Mouse (Mus musculus): ENCODE results near the gene Cerk.

DNA sequence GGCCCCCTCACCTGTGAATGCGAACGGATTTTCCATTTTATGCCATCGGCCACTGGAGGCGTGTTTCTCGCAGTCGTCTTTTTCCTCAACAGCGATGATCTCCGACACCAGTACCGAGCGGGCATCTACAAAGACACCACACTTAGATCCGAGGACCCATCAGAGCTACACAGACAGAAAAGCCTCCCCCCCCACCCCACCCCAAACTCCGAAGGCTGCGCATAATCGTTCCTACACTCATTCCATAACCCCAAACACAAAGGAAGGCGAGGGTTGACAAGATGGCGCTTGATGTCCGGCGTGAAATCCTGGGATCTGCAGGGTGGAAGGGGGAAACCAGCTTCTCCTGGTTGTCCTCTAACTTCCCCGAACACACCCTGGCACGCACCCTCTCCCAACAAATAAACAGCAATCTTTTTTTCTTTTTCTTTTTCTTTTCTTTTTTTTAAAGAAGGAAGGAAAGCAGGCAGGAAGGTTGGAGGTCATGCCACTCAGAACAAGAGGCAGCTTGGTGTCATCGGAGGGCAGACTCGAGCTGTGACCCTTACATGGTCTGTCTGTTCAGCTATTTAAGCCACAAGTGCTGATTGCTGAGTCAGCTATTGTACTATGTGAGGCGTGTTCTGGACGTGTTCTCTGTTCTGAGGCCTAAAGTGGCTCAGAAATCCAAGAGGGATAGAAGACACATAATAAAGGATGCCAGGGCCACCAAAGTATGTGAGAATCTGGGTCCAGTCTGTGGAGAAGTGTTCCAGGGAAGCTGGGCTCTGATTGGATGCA lies 19.9 kb downstream of the Cerk start:
- TF ChIP-seq CTCF (conservative IDR thresholded peaks at IDR 0.05; ENCODE audit: insufficient read depth, insufficient read length, low read depth, low read length) (no peak), POLR2A (IDR thresholded peaks at IDR 0.05; ENCODE audit: low read depth, low read length) (no peak)
